Mouse (Mus musculus): Measurements from ENCODE around the gene Usp10.

- TF ChIP-seq CTCF (IDR thresholded peaks at IDR 0.05; ENCODE audit: low read depth, low read length) (no peak), GATA1 (IDR thresholded peaks at IDR 0.05; ENCODE audit: borderline replicate concordance, low read length) (no peak), POLR2AphosphoS5 (IDR thresholded peaks at IDR 0.05; ENCODE audit: insufficient replicate concordance, low read depth, low read length) (no peak), TAL1 (conservative IDR thresholded peaks at IDR 0.05; ENCODE audit: low read depth, low read length) (no peak), GATA2 (IDR thresholded peaks at IDR 0.05; ENCODE audit: borderline replicate concordance, low read depth, low read length) (no peak)
Observed at GRCm38 (mm10) chr8:119916237-119916892, 6.2 kb downstream of the Usp10 start.

All from G1E (cell line).